Mouse (Mus musculus): ENCODE results near the gene Ppp6c.

Gene Ppp6c

DNA sequence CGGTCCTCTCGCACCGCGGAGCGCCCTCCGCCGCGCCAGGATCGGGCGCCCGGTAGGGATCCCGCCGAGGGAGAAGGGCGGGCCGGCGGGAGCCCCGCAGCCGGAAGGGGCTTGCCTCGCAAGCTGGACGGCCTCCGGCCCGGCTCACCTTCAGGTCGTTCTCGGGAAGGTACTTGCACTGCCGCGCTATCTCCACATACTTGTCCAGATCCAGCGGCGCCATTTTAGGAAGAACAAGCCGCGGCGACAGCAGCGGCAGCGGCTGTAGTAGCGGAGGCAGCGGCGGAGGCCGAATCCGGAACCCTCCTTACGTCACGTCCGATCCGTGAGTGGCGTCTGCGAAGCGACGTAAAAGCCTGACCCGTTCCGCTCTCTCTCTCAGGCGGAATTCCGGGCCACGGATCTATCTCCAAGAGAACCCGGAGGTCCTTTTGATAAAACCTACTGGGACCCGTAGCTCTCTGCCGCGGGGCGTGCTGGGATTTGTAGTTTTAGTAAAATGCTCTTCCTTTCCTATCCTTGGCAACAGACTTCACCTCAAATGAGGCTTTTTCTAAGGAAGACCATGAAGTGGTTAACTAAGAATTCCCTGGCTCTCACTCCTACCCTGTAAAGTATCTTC, at the start of gene Ppp6c:
TSS of gene Ppp6c (minus strand) at position 433 of the 622 bp plus-strand sequence.
- under 1% methylated on average over 56 of the region's 56 CpGs for WGBS

DNA sequence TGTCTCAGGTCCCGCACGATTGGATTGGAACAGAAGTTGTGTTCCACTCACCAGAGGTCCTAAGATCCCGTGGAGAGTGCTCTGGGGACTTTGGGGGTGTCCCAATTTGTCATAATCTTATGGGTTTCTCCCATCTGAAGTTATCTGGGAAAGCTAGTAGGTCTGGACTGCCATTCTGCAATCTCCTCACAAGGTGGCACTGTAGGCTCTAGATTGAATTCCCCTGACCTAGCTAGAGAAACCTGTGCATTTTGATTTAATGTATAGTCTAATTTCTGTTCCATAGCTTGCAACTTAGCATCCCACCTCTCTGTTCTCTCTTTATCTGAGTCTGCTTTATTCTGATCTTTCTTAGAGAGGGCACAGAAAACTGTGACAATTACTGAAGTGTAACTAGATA, 42.1 kb upstream of the Ppp6c start:
- WGBS, result 61% methylated on average over 3 of the region's 3 CpGs

GRCm38 (mm10) chr2:39252275-39252674, 26.0 kb upstream of the Ppp6c start:
- WGBS, result 44% methylated on average over 11 of the region's 11 CpGs

DNA sequence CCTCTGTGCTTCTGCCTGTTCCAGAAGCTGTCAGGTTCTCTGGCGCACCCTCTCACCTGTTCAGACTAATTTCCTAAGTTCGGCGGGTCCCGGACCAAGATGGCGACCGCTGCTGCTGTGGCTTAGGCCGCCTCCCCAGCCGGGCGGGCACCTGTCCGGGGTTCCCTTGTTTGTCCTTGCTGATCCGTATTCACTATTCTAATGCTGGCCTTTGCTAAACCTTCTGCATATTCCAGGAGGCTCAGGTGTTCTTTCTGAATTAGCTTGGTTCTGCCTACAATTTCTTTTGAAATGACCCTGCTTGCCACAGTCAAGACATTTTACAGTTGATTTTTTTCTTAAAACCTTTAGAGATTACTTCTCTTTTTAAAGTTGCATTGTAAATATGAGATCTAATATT, 20.6 kb upstream of the Ppp6c start:
- WGBS, result 90% methylated on average over 7 of the region's 11 CpGs

DNA sequence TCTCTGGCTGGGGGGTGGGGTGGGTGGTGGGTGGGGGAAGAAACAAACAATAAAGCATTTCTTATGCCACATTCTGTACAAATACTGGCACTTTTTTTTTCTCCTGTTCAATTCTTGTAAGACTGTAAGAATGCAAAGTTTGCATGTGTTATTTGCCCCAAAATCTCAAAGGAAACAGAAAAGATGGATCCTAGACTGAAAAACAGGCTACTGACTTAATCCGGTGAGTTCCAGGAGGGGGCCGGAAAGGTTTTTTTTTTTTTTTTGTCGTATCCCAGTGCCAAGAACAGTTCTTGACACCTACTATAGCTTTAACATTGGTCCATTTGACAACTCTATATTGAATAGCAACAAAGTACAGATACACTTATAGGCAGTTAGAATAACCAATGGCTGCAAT, 480 bp upstream of the Ppp6c start:
- 13% methylated on average over 3 of the region's 3 CpGs for WGBS

GRCm38 (mm10) chr2:39225331-39226018, 776 bp downstream of the Ppp6c start:
- 1% methylated on average over 36 of the region's 36 CpGs for WGBS

- 63% methylated on average over 6 of the region's 6 CpGs for WGBS
These were observed 6.2 kb downstream of the Ppp6c start for GRCm38 (mm10) chr2:39220010-39220409.

GRCm38 (mm10) chr2:39219034-39219433, 7.2 kb downstream of the Ppp6c start:
- WGBS, result 88% methylated on average over 3 of the region's 3 CpGs

DNA sequence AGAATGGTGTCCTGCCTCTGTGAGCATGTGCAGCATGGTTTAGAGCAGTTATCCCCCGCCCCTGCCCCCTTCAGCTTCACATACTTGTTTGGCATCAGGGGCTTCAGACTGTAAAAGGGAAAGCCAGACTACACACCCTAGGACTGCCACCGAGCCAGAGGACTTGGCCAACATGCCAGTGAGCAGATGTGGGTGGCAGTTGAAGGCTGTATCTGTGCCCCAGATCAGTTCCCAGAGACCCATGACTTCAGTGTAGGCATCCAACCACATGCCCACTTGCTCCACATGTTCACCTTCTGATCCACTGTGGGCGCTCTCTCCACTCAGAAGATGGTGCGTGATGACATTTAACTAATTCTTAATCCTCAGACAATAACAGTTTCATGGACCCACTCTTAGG, 9.1 kb downstream of the Ppp6c start:
- 78% methylated on average over 4 of the region's 4 CpGs for WGBS

- 92% methylated on average over 4 of the region's 4 CpGs for WGBS
These were observed 15.5 kb downstream of the Ppp6c start for GRCm38 (mm10) chr2:39210738-39211137.

DNA sequence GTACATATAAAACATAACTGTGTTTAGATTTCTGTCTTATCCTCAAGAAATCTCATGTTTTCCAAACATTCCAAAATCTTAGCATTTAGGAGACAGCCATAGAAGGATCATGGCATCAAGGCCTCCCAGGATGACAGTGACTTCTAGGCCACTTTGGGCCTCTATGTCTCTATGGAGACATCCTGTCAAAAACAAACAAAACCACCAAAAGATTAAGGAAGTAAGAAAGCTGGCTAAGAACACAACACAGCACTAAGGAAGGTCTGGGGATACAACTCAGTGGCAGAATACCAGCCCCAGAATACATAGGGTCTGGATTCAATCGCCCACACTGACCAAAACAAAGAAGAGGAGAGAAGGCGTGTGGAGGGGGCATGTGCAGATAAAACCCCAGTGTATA, 22.9 kb downstream of the Ppp6c start:
- 89% methylated on average over 2 of the region's 2 CpGs for WGBS

DNA sequence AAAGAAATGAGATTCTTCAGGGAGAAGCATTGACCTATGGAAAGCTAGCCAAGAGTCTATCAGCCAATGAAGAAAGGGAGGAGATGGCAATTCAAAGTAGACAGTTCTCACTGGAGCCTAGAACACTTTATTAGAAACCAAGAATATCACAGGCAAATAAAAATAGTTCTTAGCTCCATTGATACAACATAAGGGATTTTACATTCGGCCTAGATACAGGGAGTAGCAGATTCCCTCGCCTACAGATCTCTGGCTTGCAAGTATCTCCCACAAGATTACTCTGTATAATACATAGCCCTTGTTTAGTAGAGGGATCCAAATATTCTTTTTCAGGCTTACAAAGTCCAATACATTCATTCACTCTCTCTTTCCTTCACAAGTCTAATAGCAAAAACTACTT, 31.4 kb downstream of the Ppp6c start:
- 49% methylated on average over 2 of the region's 2 CpGs for WGBS

DNA sequence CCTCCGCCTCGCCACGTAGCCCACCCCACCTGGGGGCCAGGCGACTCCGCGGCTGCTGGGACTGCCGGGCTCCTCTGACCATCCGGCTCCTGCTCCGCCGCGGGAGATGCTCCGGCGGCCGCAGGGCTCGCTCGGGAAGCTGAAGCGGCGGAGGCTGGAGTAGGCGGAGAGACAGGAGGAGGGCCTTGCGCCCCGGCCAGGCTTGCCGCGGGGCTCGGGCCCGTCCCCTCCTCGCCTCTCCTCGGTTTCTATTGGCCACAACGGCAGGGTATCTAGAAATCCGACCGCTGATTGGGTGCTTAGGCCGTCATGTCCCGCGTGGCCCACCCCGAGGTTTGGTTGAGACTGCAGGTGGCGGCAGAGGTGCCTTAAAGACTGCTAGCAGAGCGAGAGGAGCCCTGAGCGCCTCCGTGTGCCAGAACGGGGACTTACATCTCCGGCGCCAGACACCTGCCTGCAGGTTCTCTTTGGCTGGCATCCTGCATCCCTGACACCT, 35.6 kb downstream of the Ppp6c start, which contains the start of gene Scai:
TSS of gene Scai (minus strand) at position 174 of the 496 bp plus-strand sequence.
- WGBS, result under 1% methylated on average over 41 of the region's 41 CpGs

- under 1% methylated on average over 39 of the region's 39 CpGs for WGBS
These were observed 36.2 kb downstream of the Ppp6c start for GRCm38 (mm10) chr2:39189961-39190560.

- 61% methylated on average over 3 of the region's 3 CpGs for WGBS
These were observed 40.3 kb downstream of the Ppp6c start for GRCm38 (mm10) chr2:39185942-39186341.

DNA sequence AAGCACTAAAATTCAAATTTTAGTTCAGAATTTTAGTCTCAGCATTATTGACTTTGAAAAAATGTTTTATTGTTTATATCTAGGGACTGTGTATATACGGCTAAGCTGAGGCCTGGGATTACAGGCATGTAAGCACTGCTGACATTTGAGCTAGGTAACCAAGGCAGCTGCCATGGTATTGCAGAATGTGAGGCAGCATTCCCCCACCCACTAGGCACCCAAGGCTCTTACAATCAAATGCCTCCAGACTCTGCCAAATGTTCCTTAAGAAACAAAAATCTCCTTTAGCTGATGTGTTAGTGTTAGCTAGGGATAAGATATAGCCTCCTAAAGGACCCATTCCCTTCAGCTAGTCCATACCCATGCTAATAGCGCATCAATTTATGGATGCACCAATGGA, 42.7 kb downstream of the Ppp6c start:
- 82% methylated on average over 2 of the region's 2 CpGs for WGBS

DNA sequence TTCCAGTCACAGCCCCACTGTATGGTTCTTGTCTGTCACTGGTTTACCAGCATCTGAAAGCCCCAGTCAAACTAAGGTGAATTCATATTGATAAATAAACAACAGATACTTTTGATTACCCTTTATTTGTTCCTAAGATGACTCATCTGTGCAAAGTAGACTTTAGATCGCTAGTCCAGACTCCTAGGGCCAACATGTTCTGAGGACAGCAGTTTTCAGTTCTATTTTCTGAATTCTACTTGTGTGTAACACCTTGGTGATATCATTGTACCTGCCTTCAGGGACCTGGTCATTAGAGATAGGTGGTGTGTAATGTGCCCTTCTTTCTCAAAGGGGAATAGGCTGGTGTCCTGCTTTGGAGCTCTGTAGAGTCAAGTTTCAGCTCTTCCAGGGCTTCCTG, 65.3 kb downstream of the Ppp6c start:
- WGBS, result 74% methylated on average over 1 of the region's 1 CpGs

- WGBS, result 32% methylated on average over 1 of the region's 1 CpGs
These were observed 68.3 kb downstream of the Ppp6c start for GRCm38 (mm10) chr2:39157916-39158315.

GRCm38 (mm10) chr2:39156821-39157220, 69.4 kb downstream of the Ppp6c start:
- 59% methylated on average over 1 of the region's 1 CpGs for WGBS

GRCm38 (mm10) chr2:39150943-39151342, 75.3 kb downstream of the Ppp6c start:
- WGBS, result 36% methylated on average over 2 of the region's 2 CpGs

DNA sequence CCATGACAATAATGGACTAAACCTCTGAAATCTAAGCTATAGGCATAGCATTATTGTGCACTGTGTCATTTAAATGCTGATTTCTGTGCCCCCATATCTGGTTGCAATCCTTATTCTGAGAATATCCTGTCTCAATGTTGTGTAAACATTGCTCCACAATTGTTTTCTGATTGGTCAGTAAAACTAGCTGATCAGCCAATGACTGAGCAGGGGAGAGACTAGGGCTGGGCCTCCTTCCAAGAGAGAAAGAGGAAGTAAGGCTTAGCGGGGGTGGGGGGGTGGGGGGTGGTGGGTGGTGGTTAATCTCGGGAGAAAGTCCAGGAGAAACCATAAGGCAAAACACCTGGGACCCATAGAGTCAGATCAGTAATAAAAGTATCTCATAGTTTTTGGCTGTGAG, 78.2 kb downstream of the Ppp6c start:
- 23% methylated on average over 2 of the region's 2 CpGs for WGBS

- 93% methylated on average over 1 of the region's 1 CpGs for whole genome bisulfite sequencing
These were observed 79.8 kb downstream of the Ppp6c start for GRCm38 (mm10) chr2:39146469-39146868.

Measured in cerebral cortex, adult 2 months (tissue).